Mouse (Mus musculus): ENCODE measurements around the gene Fgfr2. TPM values are rescaled to one million over a fixed set of nuclear protein-coding genes. Genes with fewer than 3 reads are reported as not detected.
"Not testable (repeated sequence)": the region's sequence is repeated elsewhere in the genome, so short reads cannot be mapped to it uniquely, and the experiment has no call there.

Fgfr2 gene
- total RNA-seq, 4 experiments from 2014 or later: 1.1 to 1.9 (median 1.4) TPM

GRCm38 (mm10) chr7:131074098-131074497, 2049.1 kb downstream of the Fgfr2 start:
- not testable (repeated sequence) for DNase-seq (ENCODE audit: low spot score)

- DNase-seq (ENCODE audit: low spot score): not testable (repeated sequence)
Observed at GRCm38 (mm10) chr7:131073476-131073875, 2049.7 kb downstream of the Fgfr2 start.

DNA sequence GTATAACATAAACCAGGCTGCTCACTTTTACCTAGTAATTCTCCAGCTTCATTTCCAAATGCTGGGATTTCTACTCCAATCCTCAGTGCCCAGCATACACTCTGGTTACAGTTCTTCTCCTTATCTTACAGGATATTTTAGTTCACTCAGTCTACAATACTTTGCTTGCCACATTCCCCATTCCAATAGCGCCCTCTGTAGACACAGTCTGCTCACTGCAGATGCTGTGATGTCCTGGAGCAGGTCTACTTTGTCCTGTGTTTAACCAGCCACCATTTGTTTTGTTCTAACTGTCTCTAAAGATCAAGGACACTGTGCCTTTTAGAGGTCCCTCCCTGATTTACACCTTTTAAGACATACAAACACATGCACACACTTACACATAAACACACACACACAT, 2055.0 kb downstream of the Fgfr2 start:
- not testable (repeated sequence) for DNase-seq (ENCODE audit: low spot score)

GRCm38 (mm10) chr7:131062541-131062940, 2060.6 kb downstream of the Fgfr2 start:
- no peak for DNase-seq (ENCODE audit: low spot score)

GRCm38 (mm10) chr7:131059808-131060207, 2063.3 kb downstream of the Fgfr2 start:
- not testable (repeated sequence) for DNase-seq (ENCODE audit: low spot score)

- not testable (repeated sequence) for DNase-seq (ENCODE audit: low spot score)
Observed at GRCm38 (mm10) chr7:131057918-131058317, 2065.2 kb downstream of the Fgfr2 start.

- DNase-seq (ENCODE audit: low spot score): no peak
Observed at GRCm38 (mm10) chr7:131054808-131055370, 2068.3 kb downstream of the Fgfr2 start.

DNA sequence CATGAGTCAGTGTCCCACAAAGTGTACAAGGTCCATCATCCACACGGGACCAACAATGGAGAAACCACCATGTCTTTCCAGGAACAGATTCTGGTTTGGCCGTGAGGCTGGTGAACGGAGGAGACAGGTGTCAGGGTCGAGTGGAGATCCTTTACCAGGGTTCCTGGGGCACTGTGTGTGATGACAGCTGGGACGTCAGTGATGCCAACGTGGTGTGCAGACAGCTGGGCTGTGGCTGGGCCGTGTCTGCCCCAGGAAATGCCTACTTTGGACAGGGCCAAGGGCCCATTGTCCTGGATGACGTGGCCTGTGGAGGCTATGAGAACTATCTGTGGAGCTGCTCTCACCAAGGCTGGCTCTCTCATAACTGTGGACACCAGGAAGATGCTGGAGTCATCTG, 2073.3 kb downstream of the Fgfr2 start:
- not testable (repeated sequence) for DNase-seq (ENCODE audit: low spot score)

- DNase-seq (ENCODE audit: low spot score): not testable (repeated sequence)
Observed at GRCm38 (mm10) chr7:131045258-131045835, 2077.8 kb downstream of the Fgfr2 start.

GRCm38 (mm10) chr7:131042657-131043056, 2080.5 kb downstream of the Fgfr2 start:
- DNase-seq (ENCODE audit: low spot score): no peak

DNA sequence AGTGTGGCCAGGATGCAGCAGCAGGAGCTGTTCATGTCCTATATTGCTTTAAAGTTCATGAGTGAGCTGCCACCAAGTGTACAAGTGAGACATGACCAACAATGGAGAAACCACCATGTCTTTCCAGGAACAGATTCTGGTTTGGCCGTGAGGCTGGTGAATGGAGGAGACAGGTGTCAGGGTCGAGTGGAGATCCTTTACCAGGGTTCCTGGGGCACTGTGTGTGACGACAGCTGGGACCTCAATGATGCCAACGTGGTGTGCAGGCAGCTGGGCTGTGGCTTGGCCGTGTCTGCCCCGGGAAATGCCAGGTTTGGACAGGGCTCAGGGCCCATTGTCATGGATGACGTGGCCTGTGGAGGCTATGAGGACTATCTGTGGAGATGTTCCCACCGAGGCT, 2082.4 kb downstream of the Fgfr2 start:
- not testable (repeated sequence) for DNase-seq (ENCODE audit: low spot score)

DNA sequence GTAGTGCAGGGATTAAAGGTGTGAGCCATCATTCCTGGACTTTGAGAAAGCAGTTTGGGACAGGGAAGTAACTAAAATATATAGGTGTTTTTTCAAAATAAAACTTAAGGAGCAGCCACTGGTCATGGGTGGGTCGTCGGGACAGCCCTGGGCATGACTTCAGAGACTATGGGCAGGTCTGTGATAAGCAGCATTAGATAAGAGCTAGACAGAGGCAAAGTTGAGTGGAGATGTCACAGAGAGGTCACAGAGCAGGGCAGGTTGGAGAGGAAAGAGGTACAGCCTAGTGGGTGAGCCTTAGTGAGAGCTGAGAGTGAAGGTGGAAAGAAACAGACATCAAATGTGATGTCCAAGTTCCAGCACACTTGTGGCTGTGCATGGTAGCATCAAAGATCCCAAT, 2086.1 kb downstream of the Fgfr2 start:
- no peak for DNase-seq (ENCODE audit: low spot score)

GRCm38 (mm10) chr7:131036396-131036795, 2086.8 kb downstream of the Fgfr2 start:
- no peak for DNase-seq (ENCODE audit: low spot score)

DNA sequence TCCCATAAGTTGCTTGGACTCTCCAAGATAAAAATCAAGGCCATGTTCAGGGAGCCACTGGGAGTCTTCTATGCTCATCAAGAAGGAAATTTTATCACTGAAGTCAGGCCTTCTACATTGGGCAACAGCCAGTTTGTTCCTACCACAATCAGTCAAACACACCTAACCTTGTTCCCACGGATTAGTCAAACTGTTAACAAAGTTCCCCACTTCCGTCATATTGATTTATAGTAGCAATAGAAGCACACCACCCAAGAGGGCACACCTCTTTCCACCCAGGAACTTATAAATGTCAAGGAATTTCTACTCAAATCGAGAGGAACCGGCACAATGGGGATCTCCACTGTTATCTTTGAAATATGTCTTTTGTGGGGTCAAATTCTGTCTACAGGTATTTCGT, 2091.4 kb downstream of the Fgfr2 start, which contains the start of gene Dmbt1:
Gene Dmbt1 (plus strand): TSS at position 299 of the 400 bp plus-strand sequence.
- no peak for DNase-seq (ENCODE audit: low spot score)

GRCm38 (mm10) chr7:131027557-131027956, 2095.6 kb downstream of the Fgfr2 start:
- DNase-seq (ENCODE audit: low spot score): no peak

- no peak for DNase-seq (ENCODE audit: low spot score)
Observed at GRCm38 (mm10) chr7:131024807-131025206, 2098.3 kb downstream of the Fgfr2 start.

- DNase-seq (ENCODE audit: low spot score): no peak
Observed at GRCm38 (mm10) chr7:131019181-131019580, 2104.0 kb downstream of the Fgfr2 start.

DNA sequence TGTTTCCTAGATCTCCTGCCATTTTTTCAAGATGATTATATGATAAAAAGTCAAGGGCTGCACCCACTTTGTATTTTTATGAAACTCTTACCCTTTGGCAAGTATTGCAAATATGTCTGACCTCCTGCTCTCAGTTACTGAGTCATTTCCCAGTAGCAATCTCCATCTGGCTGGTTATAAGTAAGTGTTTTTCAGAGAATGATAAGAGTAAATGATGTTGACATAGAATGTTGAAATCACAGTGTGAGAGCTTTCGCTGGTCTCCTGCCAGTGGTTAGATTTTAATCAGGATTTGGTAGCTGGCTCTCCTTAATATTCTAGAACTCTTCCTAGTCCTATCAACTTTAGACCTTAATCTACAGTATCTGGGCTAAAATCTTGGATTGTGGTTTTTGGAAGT, 2111.2 kb downstream of the Fgfr2 start:
- DNase-seq (ENCODE audit: low spot score): no peak

DNA sequence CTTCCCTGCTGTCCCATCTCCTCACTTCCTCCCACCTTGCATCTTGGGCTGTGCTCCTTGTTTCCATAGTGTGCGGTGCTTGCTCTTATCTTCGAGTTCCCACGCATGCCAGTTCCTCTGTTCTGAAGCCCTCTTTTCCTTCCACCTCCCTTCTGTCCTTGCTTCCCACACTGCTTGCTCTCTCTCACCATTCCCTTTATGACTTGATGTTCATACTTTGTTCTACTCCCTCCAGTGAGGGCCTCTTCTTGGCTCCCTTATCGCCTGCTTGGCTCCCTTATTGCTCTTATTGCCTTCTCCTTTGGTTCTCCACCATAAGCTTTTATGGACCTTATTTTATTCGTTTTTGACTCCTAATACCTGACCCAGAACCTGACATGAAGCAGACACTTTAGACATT, 2114.0 kb downstream of the Fgfr2 start:
- DNase-seq (ENCODE audit: low spot score): no peak

DNA sequence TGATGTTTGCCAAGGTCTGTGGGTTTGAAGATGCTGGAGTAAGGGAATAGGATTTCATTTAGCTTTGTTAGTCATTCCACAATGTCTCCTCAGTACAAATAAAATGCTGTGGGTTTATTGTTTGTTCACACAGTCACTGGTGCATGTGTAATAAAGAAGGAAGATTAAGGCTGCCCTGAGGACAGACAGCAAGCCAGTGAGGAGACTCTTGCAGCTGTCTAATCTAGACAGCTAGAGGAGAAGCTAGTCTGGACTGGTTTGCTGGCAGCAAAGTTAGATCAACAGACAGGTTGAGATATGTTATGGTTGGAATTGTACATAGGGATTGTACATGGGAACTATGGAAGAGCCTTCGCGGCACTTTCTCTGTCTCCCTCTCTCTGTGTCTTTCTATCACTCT, 2115.9 kb downstream of the Fgfr2 start:
- no peak for DNase-seq (ENCODE audit: low spot score)

DNA sequence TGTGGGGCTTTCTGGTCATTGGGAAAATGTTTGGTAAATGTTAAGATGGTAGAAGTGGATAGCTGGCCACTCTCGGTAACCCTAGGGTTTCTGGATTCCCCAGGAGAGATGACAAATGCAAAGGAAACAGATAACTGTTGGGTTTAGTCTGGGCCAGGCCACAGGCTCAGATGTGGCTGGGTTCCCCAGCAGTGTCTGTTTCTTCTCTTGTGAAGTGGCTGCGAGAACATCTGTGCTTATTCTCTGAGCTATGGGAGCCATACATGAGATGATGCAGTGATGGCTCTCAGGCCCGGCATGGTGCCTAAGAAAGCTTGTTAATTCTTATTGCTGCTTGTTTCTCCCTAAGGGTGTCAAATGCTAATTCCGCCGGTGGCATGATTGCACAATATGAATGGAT, 2119.1 kb downstream of the Fgfr2 start:
- DNase-seq (ENCODE audit: low spot score): no peak

GRCm38 (mm10) chr7:131001976-131002726, 2121.0 kb downstream of the Fgfr2 start:
- DNase-seq (ENCODE audit: low spot score): no peak

DNA sequence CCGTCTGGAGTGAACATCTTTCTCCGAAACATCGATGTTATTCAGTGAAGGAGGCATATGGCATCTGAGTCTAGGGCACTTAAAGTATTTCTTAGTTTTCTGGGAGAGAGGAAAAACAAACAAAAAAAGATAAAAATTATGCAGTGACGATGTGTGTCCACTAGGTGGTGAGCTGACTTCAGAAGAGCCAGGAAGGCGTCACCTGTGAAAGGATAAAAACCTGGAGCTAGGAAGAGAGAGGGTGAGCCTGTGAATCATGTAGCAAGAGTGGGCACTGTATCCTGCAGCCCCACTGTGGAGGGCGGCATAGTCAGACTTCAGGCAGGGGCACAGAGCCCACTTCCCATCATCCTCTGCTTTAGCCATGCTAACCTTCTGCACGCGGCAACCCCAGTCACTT, 2129.2 kb downstream of the Fgfr2 start:
- no peak for DNase-seq (ENCODE audit: low spot score)
